Mouse (Mus musculus) stomach, postnatal 0 days (tissue): ENCODE results near the gene Taf8.

Source experiments
- CTCF ChIP-seq: IDR thresholded peaks from 2 replicates; pipeline ENCODE4 v1.5.1; 2016; ENCODE audit warnings: antibody characterized with exemption, low read depth, mild to moderate bottlenecking, moderate library complexity
- EP300 ChIP-seq: optimal IDR thresholded peaks from 2 replicates; pipeline ENCODE3; 2016; ENCODE audit warnings: antibody characterized with exemption

DNA sequence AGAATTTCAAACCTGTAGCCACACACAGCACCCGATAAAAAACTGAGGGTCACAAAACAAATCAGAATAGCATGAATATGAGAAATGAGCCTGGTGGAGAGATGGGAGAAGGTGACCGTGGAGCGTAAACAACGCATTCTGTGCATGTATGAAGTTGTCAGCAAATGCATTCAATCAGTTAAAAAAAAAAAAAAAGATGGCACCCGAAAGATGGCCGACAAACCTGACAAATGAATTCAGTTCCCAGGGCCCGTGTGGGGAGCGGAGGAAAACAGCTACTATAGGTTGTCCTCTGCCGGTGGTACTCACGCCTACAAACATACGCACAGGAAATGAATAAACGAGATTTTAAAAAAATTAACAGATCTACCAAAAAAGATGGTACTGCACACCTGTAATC, 43.1 kb upstream of the Taf8 start:
- no peak for TF ChIP-seq CTCF
- no peak for TF ChIP-seq EP300
